Mouse (Mus musculus) G1E (cell line): Measurements from ENCODE around the gene Stn1. TPM values are rescaled to one million over a fixed set of nuclear protein-coding genes. Genes with fewer than 3 reads are reported as not detected.
A peak's percentile ranks its signal among the peaks of the same experiment; 100 is the strongest.
"Not testable (repeated sequence)": the region's sequence is repeated elsewhere in the genome, so short reads cannot be mapped to it uniquely, and the experiment has no call there.

ENCODE experiments used
- ATAC-seq: 2 replicates; pipeline ENCODE4 v1.8.0; 2016; ENCODE audit warnings: mild to moderate bottlenecking; ENCODE audit not compliant: insufficient number of reproducible peaks, poor library complexity, low FRiP score, severe bottlenecking; ENCODE audit errors: extremely low read depth
- DNase-seq: peaks from one replicate; pipeline ENCODE4 v3.0.0; 2012; ENCODE audit warnings: low spot score
- H3K27me3 ChIP-seq: 2 replicates; pipeline ENCODE4 v1.6.1; 2012; ENCODE audit warnings: mild to moderate bottlenecking, low read length, inconsistent platforms; ENCODE audit not compliant: insufficient read depth
- H3K36me3 ChIP-seq: replicated peaks from 2 replicates; pipeline ENCODE3; 2012; ENCODE audit warnings: mild to moderate bottlenecking, inconsistent platforms
- H3K4me1 ChIP-seq: 2 replicates; pipeline ENCODE4 v1.6.1; 2012; ENCODE audit warnings: low read depth, low read length, inconsistent platforms, mixed read lengths; ENCODE audit not compliant: insufficient read depth
- H3K4me3 ChIP-seq: 2 replicates; pipeline ENCODE4 v1.5.1; 2012; ENCODE audit warnings: low read depth, mild to moderate bottlenecking, inconsistent platforms, low read length, moderate library complexity, mixed read lengths
- H3K9me3 ChIP-seq: replicated peaks from 2 replicates; pipeline ENCODE4 v1.6.1; 2012; ENCODE audit warnings: inconsistent platforms
- CTCF ChIP-seq: IDR thresholded peaks from 2 replicates; pipeline ENCODE4 v1.5.1; 2012; ENCODE audit warnings: low read depth, low read length, inconsistent platforms, mixed read lengths
- GATA1 ChIP-seq: IDR thresholded peaks from 2 replicates; pipeline ENCODE4 v1.6.1; 2012; ENCODE audit warnings: borderline replicate concordance, low read length, inconsistent platforms, mixed read lengths
- GATA2 ChIP-seq: IDR thresholded peaks from 2 replicates; pipeline ENCODE4 v1.6.1; 2012; ENCODE audit warnings: low read depth, low read length, inconsistent platforms, borderline replicate concordance
- POLR2AphosphoS5 ChIP-seq: IDR thresholded peaks from 2 replicates; pipeline ENCODE4 v1.6.1; 2012; ENCODE audit warnings: low read depth, low read length, inconsistent platforms; ENCODE audit not compliant: insufficient replicate concordance
- TAL1 ChIP-seq: conservative IDR thresholded peaks from 2 replicates; pipeline ENCODE4 v1.6.1; 2012; ENCODE audit warnings: low read depth, low read length, inconsistent platforms, mixed read lengths
- polyA plus RNA-seq: library from polyadenylated mRNA; stranded (reverse); fragments of >175 nt; gene quantifications from 2 replicates; pipeline ENCODE4 v1.2.3, GENCODE M21; 2012
- total RNA-seq, 2 experiments: library from RNA; stranded (forward) in 1 of 2; stranded (reverse) in 1 of 2; fragments of 200-1000 nt in 1 of 2; fragments of >200 nt in 1 of 2; fragmentation: Nextera tagmentation in 1 of 2; gene quantifications; 2 replicates each; pipeline ENCODE4 v1.2.3; 2014 to 2017

Stn1 gene
- total and polyA plus RNA-seq, 3 experiments = 7.7 to 26.9 (median 19.7) TPM

DNA sequence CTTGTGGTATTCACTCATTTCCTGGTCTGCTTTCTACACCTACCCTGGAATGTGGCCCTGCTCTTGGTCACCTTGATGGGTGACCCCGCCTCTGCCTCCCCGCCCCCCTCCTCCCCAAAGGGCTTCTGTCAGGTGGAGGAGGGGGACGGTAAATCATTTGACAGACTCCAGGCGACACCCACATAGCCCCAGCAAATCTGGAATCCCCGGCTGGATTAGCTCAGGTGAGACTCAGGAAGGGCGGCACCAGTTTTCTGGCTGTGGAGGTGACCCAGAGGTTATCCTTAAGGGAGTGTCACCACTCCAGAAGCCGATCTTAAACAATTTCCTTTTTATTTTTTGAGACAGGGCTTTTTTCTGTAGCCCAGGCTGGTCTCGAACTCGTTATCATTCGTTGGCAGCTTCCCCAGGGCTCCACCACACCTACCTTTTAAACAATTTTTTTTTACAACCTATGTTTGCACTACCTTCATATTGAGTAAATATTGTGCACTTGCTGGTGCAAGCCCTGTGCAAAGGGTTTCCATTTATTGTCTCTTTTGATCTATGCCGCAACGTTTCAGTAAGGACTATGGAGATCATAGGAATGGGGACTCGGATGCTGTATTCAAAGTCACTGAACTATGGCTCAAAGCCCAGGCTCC, 41.4 kb upstream of the Stn1 start:
- TF ChIP-seq CTCF (no peak), GATA1 (no peak), GATA2 (no peak), TAL1 (no peak), POLR2AphosphoS5 (no peak)
- peak overlapping the region; percentile 84 for H3K4me3 ChIP-seq
- no peaks in the 10 kb centered on the region for H3K27me3 ChIP-seq
- peaks cover 25% of the 10 kb centered on the region for H3K4me1 ChIP-seq
- H3K36me3 ChIP-seq = no peaks in the 10 kb centered on the region
- no peaks in the 10 kb centered on the region for H3K9me3 ChIP-seq
- no peak for ATAC-seq
- DNase-seq = no peak

DNA sequence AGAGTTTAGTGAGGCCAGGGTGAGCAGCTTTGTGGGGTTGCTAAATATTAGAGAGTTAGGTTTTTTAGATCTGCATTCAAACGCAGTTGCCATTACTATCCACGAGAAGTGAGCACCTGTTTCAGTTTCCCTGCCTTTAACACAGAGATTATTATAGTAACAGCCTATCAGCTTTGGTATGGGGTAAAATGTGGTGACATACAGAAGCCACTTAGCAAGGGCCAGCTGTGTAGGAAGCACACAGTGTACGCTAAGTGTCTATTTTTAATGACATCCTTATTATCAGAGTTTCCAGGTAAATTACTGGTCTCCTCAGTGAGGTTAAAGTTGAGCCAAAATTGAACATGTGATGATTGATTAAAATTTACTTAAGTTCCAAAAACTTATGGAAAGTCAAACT, 36.4 kb upstream of the Stn1 start:
- no peak for DNase-seq
- H3K9me3 ChIP-seq = no peaks in the 10 kb centered on the region
- no peak for TF ChIP-seq GATA1
- no peak for TF ChIP-seq POLR2AphosphoS5
- TF ChIP-seq TAL1 = no peak
- no peak for TF ChIP-seq CTCF
- TF ChIP-seq GATA2 = no peak
- no peak for ATAC-seq
- H3K4me1 ChIP-seq = peaks cover 13% of the 10 kb centered on the region
- peaks cover 6% of the 10 kb centered on the region; the same call in 1 of the 2 replicates for H3K27me3 ChIP-seq
- H3K4me3 ChIP-seq = no peak overlapping the region
- no peaks in the 10 kb centered on the region for H3K36me3 ChIP-seq

DNA sequence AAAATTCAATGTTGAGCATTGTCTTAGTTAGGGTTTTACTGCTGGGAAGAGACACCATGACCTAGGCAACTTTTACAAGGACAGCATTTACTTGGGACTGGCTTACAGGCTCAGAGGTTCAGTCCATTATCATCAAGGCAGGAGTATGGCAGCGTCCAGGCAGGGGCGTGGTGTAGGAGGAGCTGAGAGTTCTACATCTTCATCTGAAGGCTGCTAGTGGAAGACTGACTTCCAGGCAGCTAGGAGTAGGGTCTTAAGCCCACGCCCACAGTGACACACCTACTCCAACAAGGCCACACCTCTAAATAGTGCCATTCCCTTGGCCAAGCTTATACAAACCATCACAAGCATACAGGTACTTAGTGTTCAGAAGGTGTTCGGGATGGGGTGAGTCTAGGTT, 34.7 kb upstream of the Stn1 start:
- peaks cover 18% of the 10 kb centered on the region for H3K27me3 ChIP-seq
- DNase-seq, ATAC-seq, H3K36me3 ChIP-seq, H3K4me1 ChIP-seq, H3K9me3 ChIP-seq, H3K4me3 ChIP-seq: not testable (repeated sequence)

- H3K9me3 ChIP-seq = no peaks in the 10 kb centered on the region
- no peak overlapping the region for H3K4me3 ChIP-seq
- TF ChIP-seq CTCF (no peak), GATA2 (no peak), POLR2AphosphoS5 (no peak), GATA1 (no peak), TAL1 (no peak)
- peaks cover 30% of the 10 kb centered on the region for H3K27me3 ChIP-seq
- no peak for ATAC-seq
- no peaks in the 10 kb centered on the region for H3K36me3 ChIP-seq
- peaks cover 5% of the 10 kb centered on the region; the same call in 1 of the 2 replicates for H3K4me1 ChIP-seq
- no peak for DNase-seq
Observed at GRCm38 (mm10) chr19:47570042-47570441, 32.7 kb upstream of the Stn1 start.

- Histone ChIP-seq H3K4me3 (no peak overlapping the region), H3K4me1 (no peaks in the 10 kb centered on the region; the same call in 1 of the 2 replicates), H3K27me3 (peaks cover 34% of the 10 kb centered on the region), H3K9me3 (no peaks in the 10 kb centered on the region), H3K36me3 (no peaks in the 10 kb centered on the region)
- ATAC-seq = no peak
- TF ChIP-seq CTCF (no peak), POLR2AphosphoS5 (no peak), GATA1 (no peak), TAL1 (no peak), GATA2 (no peak)
- no peak for DNase-seq
Observed at GRCm38 (mm10) chr19:47565994-47566393, 28.7 kb upstream of the Stn1 start.

DNA sequence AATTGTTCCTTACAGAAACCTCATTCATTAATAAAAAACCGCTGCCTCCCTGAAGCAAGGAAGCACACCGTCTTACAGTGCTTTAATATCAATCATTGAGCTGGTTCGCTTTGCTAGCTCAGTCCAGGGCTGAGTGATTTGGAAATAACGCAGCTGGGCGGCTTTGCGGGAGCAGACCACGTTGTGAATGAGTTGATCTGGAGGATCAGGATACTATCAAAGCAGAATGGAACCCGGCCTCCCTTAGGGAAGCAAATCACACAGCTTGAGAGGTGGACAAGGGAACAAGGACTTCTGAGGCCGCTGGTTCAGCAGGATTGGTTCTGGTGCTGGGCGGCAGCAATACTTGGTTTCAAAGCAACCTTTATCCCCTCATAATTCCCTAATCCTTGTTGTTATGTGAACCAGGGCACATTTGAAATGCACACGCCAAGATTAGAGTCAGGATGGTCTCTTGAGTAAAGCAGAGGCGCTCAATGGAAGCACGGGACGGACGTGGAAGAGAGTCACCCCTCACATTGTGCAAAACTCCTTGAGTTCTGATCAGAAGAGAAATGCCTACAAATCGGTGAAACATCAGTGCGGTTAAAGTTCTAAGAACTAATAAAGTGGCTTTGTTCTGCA, 27.8 kb upstream of the Stn1 start:
- ATAC-seq = no peak
- no peak for TF ChIP-seq POLR2AphosphoS5
- TF ChIP-seq TAL1 = no peak
- no peak for TF ChIP-seq CTCF
- TF ChIP-seq GATA1 = no peak
- no peak for TF ChIP-seq GATA2
- H3K4me1 ChIP-seq = peaks cover 4% of the 10 kb centered on the region; the same call in 1 of the 2 replicates

More for the DNA sequence above, 27.8 kb upstream of the Stn1 start:
- Histone ChIP-seq H3K9me3 (no peaks in the 10 kb centered on the region), H3K27me3 (peaks cover 34% of the 10 kb centered on the region), H3K36me3 (no peaks in the 10 kb centered on the region), H3K4me3 (no peak overlapping the region)
- DNase-seq = no peak
